Mouse (Mus musculus) left cerebral cortex, adult 8-10 months (tissue): ENCODE data around the gene Ypel5. TPM values are rescaled to one million over a fixed set of nuclear protein-coding genes. Genes with fewer than 3 reads are reported as not detected.

ENCODE experiments used
- total RNA-seq, 4 experiments: library from RNA; stranded (reverse); gene quantifications; 2 replicates each; pipeline ENCODE4 v1.2.4; 2022

The Ypel5 gene
- total RNA-seq, 4 experiments from 2014 or later: 93.5 to 107 (median 99.7) TPM

Other genes starting within 250 kb of the Ypel5 start
- 10 to 100 TPM in 2 of 4 experiments, 1 to 10 TPM in 2; 8.1 to 10.3 (median 9.2) TPM for gene Alk, start 231.8 kb upstream of the Ypel5 start, total RNA-seq
- 10 to 100 TPM; 38.8 to 43.8 (median 41.5) TPM for gene Lbh, start 81.9 kb downstream of the Ypel5 start, total RNA-seq